Comparison of ENCODE assay signal across 9 mouse cellular contexts in the genomic region with DNA sequence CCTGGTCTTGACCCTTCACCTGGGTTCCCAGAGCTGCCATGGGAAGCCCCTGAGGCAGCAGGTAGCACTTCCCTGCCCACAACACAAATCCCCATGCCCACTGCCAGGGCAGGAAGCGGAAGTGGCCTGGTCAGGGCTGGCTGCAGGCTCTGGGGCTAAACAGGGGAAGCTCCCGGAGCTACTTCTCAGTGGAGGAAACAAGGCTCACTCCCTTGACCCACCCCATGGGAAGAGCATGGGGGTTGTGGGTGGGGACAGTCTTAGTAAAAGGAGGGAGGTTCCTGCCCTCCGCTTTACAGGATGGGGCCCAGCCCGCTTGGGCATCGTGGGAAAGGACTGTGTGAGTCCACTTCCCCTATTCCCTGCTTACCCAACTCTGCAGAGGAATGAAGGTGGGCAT. TPM values are rescaled to one million over a fixed set of nuclear protein-coding genes. Genes with fewer than 3 reads are reported as not detected.
DNase-seq lines count a peak whose midpoint lies in the region; ATAC-seq lines count a peak whose summit lies in the region.
"Had no signal": no experiment of that assay in that cellular context is flagged by ENCODE, and none has a peak within 500 bp of the region (broad histone marks: within the 10 kb centered on the region; RNA-seq: fewer than 3 reads in every experiment).

No protein-coding gene starts in this region.

- H3K36me3 ChIP-seq in kidney, embryonic 16.5 days (ENCODE audit: insufficient read depth, low read length), result no peaks in the 10 kb centered on the region
- no peaks in the 10 kb centered on the region for H3K36me3 ChIP-seq in embryonic facial prominence, embryonic 15.5 days
- H3K36me3 ChIP-seq in liver, embryonic 12.5 days, result no peaks in the 10 kb centered on the region
- H3K36me3 ChIP-seq in megakaryocyte, embryonic 14.5 days (replicated peaks; ENCODE audit: low read length), result peaks cover 2% of the 10 kb centered on the region
- H3K36me3 ChIP-seq: hindbrain, embryonic 10.5 days had no signal

- no peak overlapping the region for H3K9ac ChIP-seq in kidney, embryonic 16.5 days (replicated peaks; ENCODE audit: low read length)
- no peak overlapping the region for H3K9ac ChIP-seq in embryonic facial prominence, embryonic 15.5 days
- no peak overlapping the region for H3K9ac ChIP-seq in liver, embryonic 12.5 days

- peaks cover 27% of the 10 kb centered on the region for H3K4me1 ChIP-seq in kidney, embryonic 16.5 days (ENCODE audit: insufficient read depth, low read length)
- H3K4me1 ChIP-seq in embryonic facial prominence, embryonic 15.5 days, result peaks cover 62% of the 10 kb centered on the region
- H3K4me1 ChIP-seq in liver, embryonic 12.5 days, result peaks cover 44% of the 10 kb centered on the region
- peaks cover 90% of the 10 kb centered on the region for H3K4me1 ChIP-seq in megakaryocyte, embryonic 14.5 days

- H3K27me3 ChIP-seq in kidney, embryonic 16.5 days (ENCODE audit: insufficient read depth, low read length), result no peaks in the 10 kb centered on the region
- no peaks in the 10 kb centered on the region for H3K27me3 ChIP-seq in embryonic facial prominence, embryonic 15.5 days
- peaks cover 44% of the 10 kb centered on the region for H3K27me3 ChIP-seq in liver, embryonic 12.5 days (replicated peaks)
- peaks cover 33% of the 10 kb centered on the region for H3K27me3 ChIP-seq in megakaryocyte, embryonic 14.5 days (replicated peaks)

- H3K4me2 ChIP-seq in kidney, embryonic 16.5 days (replicated peaks; ENCODE audit: low read depth, low read length), result no peak overlapping the region
- H3K4me2 ChIP-seq in embryonic facial prominence, embryonic 15.5 days (replicated peaks), result no peak overlapping the region
- H3K4me2 ChIP-seq in liver, embryonic 12.5 days, result no peak overlapping the region

- ATAC-seq in kidney, embryonic 16.5 days (ENCODE audit: low FRiP score, low TSS enrichment), result no peak
- no peak for ATAC-seq in embryonic facial prominence, embryonic 15.5 days (ENCODE audit: insufficient number of reproducible peaks, low FRiP score, low TSS enrichment, low read depth)
- no peak for ATAC-seq in liver, embryonic 12.5 days

- no peak overlapping the region for H3K4me3 ChIP-seq in kidney, embryonic 16.5 days (ENCODE audit: low read length)
- H3K4me3 ChIP-seq in embryonic facial prominence, embryonic 15.5 days (replicated peaks), result no peak overlapping the region
- H3K4me3 ChIP-seq in liver, embryonic 12.5 days, result no peak overlapping the region
- H3K4me3 ChIP-seq in megakaryocyte, embryonic 14.5 days (replicated peaks), result peak overlapping the region; percentile 81
- H3K4me3 ChIP-seq: hindbrain, embryonic 10.5 days had no signal

- no peak for DNase-seq in kidney, adult 9 months
- no peak for DNase-seq in layer of hippocampus, adult 18-20 months (ENCODE audit: low spot score in 2 of 2)
- no peak for DNase-seq in adrenal gland, adult 8-10 months
- DNase-seq in frontal cortex, postnatal 36 days (ENCODE audit: low spot score in 2 of 2), result no peak

- no peaks in the 10 kb centered on the region for H3K9me3 ChIP-seq in kidney, embryonic 16.5 days (ENCODE audit: low read length)
- no peaks in the 10 kb centered on the region for H3K9me3 ChIP-seq in embryonic facial prominence, embryonic 15.5 days (replicated peaks)
- H3K9me3 ChIP-seq in liver, embryonic 12.5 days (replicated peaks), result no peaks in the 10 kb centered on the region
- H3K9me3 ChIP-seq in megakaryocyte, embryonic 14.5 days, result no peaks in the 10 kb centered on the region
- H3K9me3 ChIP-seq: hindbrain, embryonic 10.5 days had no signal

- H3K27ac ChIP-seq in kidney, embryonic 16.5 days (ENCODE audit: low read length), result peak overlapping the region; percentile 22
- peak overlapping the region; percentile 66; the same call in 1 of the 2 replicates for H3K27ac ChIP-seq in embryonic facial prominence, embryonic 15.5 days (replicated peaks)
- peak overlapping the region; percentile 15; the same call in 1 of the 2 replicates for H3K27ac ChIP-seq in liver, embryonic 12.5 days
- H3K27ac ChIP-seq: hindbrain, embryonic 10.5 days had no signal

- WGBS in kidney, embryonic 16.5 days, result 68% methylated on average over 5 of the region's 5 CpGs
- 64% methylated on average over 5 of the region's 5 CpGs for WGBS in embryonic facial prominence, embryonic 15.5 days
- 25% methylated on average over 5 of the region's 5 CpGs for WGBS in liver, embryonic 12.5 days (ENCODE audit: insufficient replicate concordance)

RNA-seq across cellular contexts. Expression of gene Nr4a1, which starts 8.4 kb away (rescaled TPM):
- polyA plus RNA-seq in kidney, embryonic 16.5 days (2015; fragmentation: Nextera tagmentation; extraction: Ambion mirVana), result 10.8 and 11.9 TPM in 2 replicates
- 16.0 and 16.4 TPM in 2 replicates for polyA plus RNA-seq in embryonic facial prominence, embryonic 15.5 days (2015; fragmentation: Nextera tagmentation; extraction: Ambion mirVana)
- polyA plus RNA-seq in liver, embryonic 12.5 days (2016; fragmentation: Nextera tagmentation; extraction: Ambion mirVana), result 0.83 and 1.0 TPM in 2 replicates
- polyA plus RNA-seq in megakaryocyte, embryonic 14.5 days (2012; ENCODE audit: insufficient read depth, low replicate concordance), result 2.9 and 6.8 TPM in 2 replicates
- total RNA-seq in layer of hippocampus, adult 18-20 months (2021), result 100 to 1,000 TPM in 1 of 2 experiments, 10 to 100 TPM in 1; 87.1 to 105 TPM
- total RNA-seq in adrenal gland, adult 8-10 months (2022), result 100 to 1,000 TPM in 2 of 4 experiments, 10 to 100 TPM in 2; 42.9 to 895 (median 124) TPM

RNA-seq across cellular contexts. Expression of gene Atg101, which starts 21.6 kb away (rescaled TPM):
- 78.2 and 87.0 TPM in 2 replicates for polyA plus RNA-seq in kidney, embryonic 16.5 days (2015; fragmentation: Nextera tagmentation; extraction: Ambion mirVana)
- 69.9 and 71.9 TPM in 2 replicates for polyA plus RNA-seq in embryonic facial prominence, embryonic 15.5 days (2015; fragmentation: Nextera tagmentation; extraction: Ambion mirVana)
- 31.5 and 31.7 TPM in 2 replicates for polyA plus RNA-seq in liver, embryonic 12.5 days (2016; fragmentation: Nextera tagmentation; extraction: Ambion mirVana)
- 36.9 and 65.9 TPM in 2 replicates for polyA plus RNA-seq in megakaryocyte, embryonic 14.5 days (2012; ENCODE audit: insufficient read depth, low replicate concordance)
- 10 to 100 TPM; 53.2 to 57.5 TPM for total RNA-seq in layer of hippocampus, adult 18-20 months (2021)
- 10 to 100 TPM; 31.4 to 48.9 (median 37.0) TPM for total RNA-seq in adrenal gland, adult 8-10 months (2022)

RNA-seq across cellular contexts. Expression of gene 6030408B16Rik, which starts 30.5 kb away (rescaled TPM):
- 23.2 and 23.9 TPM in 2 replicates for polyA plus RNA-seq in kidney, embryonic 16.5 days (2015; fragmentation: Nextera tagmentation; extraction: Ambion mirVana)
- 1.3 and 1.5 TPM in 2 replicates for polyA plus RNA-seq in embryonic facial prominence, embryonic 15.5 days (2015; fragmentation: Nextera tagmentation; extraction: Ambion mirVana)
- 0.17 and 0.19 TPM in 2 replicates for polyA plus RNA-seq in liver, embryonic 12.5 days (2016; fragmentation: Nextera tagmentation; extraction: Ambion mirVana)
- 2.1 TPM in 1 of 2 replicates, not detected in the other for polyA plus RNA-seq in megakaryocyte, embryonic 14.5 days (2012; ENCODE audit: insufficient read depth, low replicate concordance)
- under 1 TPM; 0.27 to 0.66 TPM for total RNA-seq in layer of hippocampus, adult 18-20 months (2021)
- under 1 TPM; 0.49 to 0.91 (median 0.71) TPM for total RNA-seq in adrenal gland, adult 8-10 months (2022)

RNA-seq across cellular contexts. Expression of gene Grasp, which starts 38.5 kb away (rescaled TPM):
- 3.2 and 3.4 TPM in 2 replicates for polyA plus RNA-seq in kidney, embryonic 16.5 days (2015; fragmentation: Nextera tagmentation; extraction: Ambion mirVana)
- 11.4 and 15.1 TPM in 2 replicates for polyA plus RNA-seq in embryonic facial prominence, embryonic 15.5 days (2015; fragmentation: Nextera tagmentation; extraction: Ambion mirVana)
- 0.81 and 1.3 TPM in 2 replicates for polyA plus RNA-seq in liver, embryonic 12.5 days (2016; fragmentation: Nextera tagmentation; extraction: Ambion mirVana)
- polyA plus RNA-seq in megakaryocyte, embryonic 14.5 days (2012; ENCODE audit: insufficient read depth, low replicate concordance), result 0.47 TPM in 1 of 2 replicates, not detected in the other
- total RNA-seq in layer of hippocampus, adult 18-20 months (2021), result 10 to 100 TPM; 75.9 to 86.7 TPM
- total RNA-seq in adrenal gland, adult 8-10 months (2022), result 10 to 100 TPM in 3 of 4 experiments, 1 to 10 TPM in 1; 8.8 to 19.6 (median 17.1) TPM

Comparison
In these comparisons a context has a peak if more than half of its experiments do, and no peak if none do; other contexts are left out.
1. H3K27ac ChIP-seq: peak in every context shown above with its lines; median percentile 66 in embryonic facial prominence, embryonic 15.5 days; 22 in kidney, embryonic 16.5 days; 15 in liver, embryonic 12.5 days.